Mouse (Mus musculus): Measurements from ENCODE around the gene Mgst2. TPM values are rescaled to one million over a fixed set of nuclear protein-coding genes. Genes with fewer than 3 reads are reported as not detected.

Gene Mgst2
- 3.6 TPM for polyA plus RNA-seq (2012; fragmentation: generic; extraction: Trizol)
- long read RNA-seq, experiment 1, transcript Mgst2-201 (5 exons, 603 nt), result major isoform, 9 of 12 reads
- long read RNA-seq, experiment 1, partial matches to known transcripts, result 0 of 12 reads
- long read RNA-seq, experiment 1, other reads (novel, unspliced or antisense), result 1 of 12 reads
- long read RNA-seq, experiment 2, partial matches to known transcripts, result 0 of 1 reads
- long read RNA-seq, experiment 2, other reads (novel, unspliced or antisense), result 1 of 1 reads

- H3K79me2 ChIP-seq (ENCODE audit: control insufficient read depth, insufficient read depth), result no peaks in the 10 kb centered on the region
- H3ac ChIP-seq (ENCODE audit: control insufficient read depth, insufficient read length, low read depth), result no peak within 1 kb of the TSS
- H3K27me3 ChIP-seq (ENCODE audit: control insufficient read depth, insufficient read depth, insufficient read length), result no peaks in the 10 kb centered on the region
- H3K4me3 ChIP-seq (ENCODE audit: insufficient read depth, poor library complexity, severe bottlenecking), result no peak within 1 kb of the TSS
- no peaks in the 10 kb centered on the region for H3K36me3 ChIP-seq (ENCODE audit: control insufficient read depth, insufficient read depth)
- TF ChIP-seq MYOD1 (IDR thresholded peaks at IDR 0.05; ENCODE audit: control insufficient read depth, insufficient read length, low read depth) (no peak), MAX (IDR thresholded peaks at IDR 0.05) (no peak), FOSL1 (IDR thresholded peaks at IDR 0.05; ENCODE audit: insufficient read depth, low read length, poor library complexity, severe bottlenecking) (no peak), CEBPB (IDR thresholded peaks at IDR 0.05; ENCODE audit: low read depth) (no peak), USF1 (IDR thresholded peaks at IDR 0.05; ENCODE audit: low read depth) (no peak), MYOG (IDR thresholded peaks at IDR 0.05; ENCODE audit: control insufficient read depth, extremely low read depth, insufficient read length) (no peak), CTCF (IDR thresholded peaks at IDR 0.05; ENCODE audit: control insufficient read depth, insufficient read depth, insufficient read length) (no peak)
- no peaks in the 10 kb centered on the region for H3K79me3 ChIP-seq (ENCODE audit: low read depth)
These were observed at the start of gene Mgst2 for GRCm38 (mm10) chr3:51660060-51660459. TSS of gene Mgst2 (plus strand) at chr3:51660360.

GRCm38 (mm10) chr3:51611972-51612371 is 48.2 kb upstream of the Mgst2 start:
- Histone ChIP-seq H3ac (ENCODE audit: control insufficient read depth, insufficient read length, low read depth) (no peak overlapping the region), H3K4me3 (ENCODE audit: insufficient read depth, poor library complexity, severe bottlenecking) (no peak overlapping the region), H3K27me3 (ENCODE audit: control insufficient read depth, insufficient read depth, insufficient read length) (no peaks in the 10 kb centered on the region), H3K79me3 (ENCODE audit: low read depth) (no peaks in the 10 kb centered on the region), H3K36me3 (ENCODE audit: control insufficient read depth, insufficient read depth) (no peaks in the 10 kb centered on the region), H3K79me2 (ENCODE audit: control insufficient read depth, insufficient read depth) (no peaks in the 10 kb centered on the region)
- TF ChIP-seq MYOG (IDR thresholded peaks at IDR 0.05; ENCODE audit: control insufficient read depth, extremely low read depth, insufficient read length), result no peak

DNA sequence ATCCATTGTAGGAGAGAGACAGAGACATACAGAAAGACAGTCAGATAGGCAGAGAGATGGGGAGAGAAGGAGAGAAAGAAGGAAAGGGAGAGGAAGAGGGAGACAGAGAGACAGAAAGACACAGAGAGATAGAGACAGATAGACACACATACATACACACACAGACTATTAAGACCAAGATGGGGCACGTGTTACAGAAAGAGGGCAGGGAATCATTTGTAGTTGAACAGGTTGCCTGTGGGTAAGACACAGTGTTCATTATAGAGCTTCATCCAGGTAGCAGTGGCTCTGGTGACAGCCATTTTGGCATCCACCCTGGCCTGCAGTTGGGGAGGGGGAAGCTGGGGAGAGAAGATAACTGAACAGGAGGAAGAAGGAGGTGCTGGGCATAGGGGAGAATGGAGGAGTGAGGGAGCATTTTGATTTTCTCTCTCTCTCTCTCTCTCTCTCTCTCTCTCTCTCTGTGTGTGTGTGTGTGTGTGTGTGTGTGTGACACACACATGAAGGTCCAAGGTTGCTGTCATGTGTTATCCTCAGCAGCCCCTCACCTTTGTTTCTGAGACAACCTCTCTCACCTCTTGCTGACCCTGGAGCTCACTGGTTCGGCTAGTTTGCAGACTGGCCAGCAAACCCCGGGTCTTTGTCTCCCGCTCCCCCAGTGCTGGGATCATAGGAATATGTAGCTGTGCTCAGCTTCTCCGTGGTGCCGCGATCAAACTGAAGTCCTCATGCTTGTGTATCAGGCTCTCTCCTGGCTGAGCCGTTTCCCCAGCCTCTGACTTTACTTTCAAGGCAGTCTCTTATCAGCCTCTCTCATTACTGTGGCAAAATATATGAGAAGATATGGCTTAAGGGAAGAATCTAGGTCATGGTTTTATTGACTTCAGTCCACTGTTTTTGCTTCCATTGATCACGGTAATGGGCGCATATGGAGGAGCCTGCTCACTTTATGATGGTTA is 47.5 kb upstream of the Mgst2 start:
- no peaks in the 10 kb centered on the region for H3K36me3 ChIP-seq (ENCODE audit: control insufficient read depth, insufficient read depth)
- no peaks in the 10 kb centered on the region for H3K79me2 ChIP-seq (ENCODE audit: control insufficient read depth, insufficient read depth)
- no peak overlapping the region for H3ac ChIP-seq (ENCODE audit: control insufficient read depth, insufficient read length, low read depth)
- no peaks in the 10 kb centered on the region for H3K79me3 ChIP-seq (ENCODE audit: low read depth)
- TF ChIP-seq MYOD1 (IDR thresholded peaks at IDR 0.05; ENCODE audit: control insufficient read depth, insufficient read length, low read depth), result no peak
- no peak overlapping the region for H3K4me3 ChIP-seq (ENCODE audit: insufficient read depth, poor library complexity, severe bottlenecking)
- H3K27me3 ChIP-seq (ENCODE audit: control insufficient read depth, insufficient read depth, insufficient read length), result no peaks in the 10 kb centered on the region

- H3K36me3 ChIP-seq (ENCODE audit: control insufficient read depth, insufficient read depth), result no peaks in the 10 kb centered on the region
- no peaks in the 10 kb centered on the region for H3K79me2 ChIP-seq (ENCODE audit: control insufficient read depth, insufficient read depth)
- H3ac ChIP-seq (ENCODE audit: control insufficient read depth, insufficient read length, low read depth), result no peak overlapping the region
- H3K4me3 ChIP-seq (ENCODE audit: insufficient read depth, poor library complexity, severe bottlenecking), result no peak overlapping the region
- no peaks in the 10 kb centered on the region for H3K79me3 ChIP-seq (ENCODE audit: low read depth)
- no peaks in the 10 kb centered on the region for H3K27me3 ChIP-seq (ENCODE audit: control insufficient read depth, insufficient read depth, insufficient read length)
- TF ChIP-seq USF1 (IDR thresholded peaks at IDR 0.05; ENCODE audit: low read depth) (no peak), CEBPB (IDR thresholded peaks at IDR 0.05; ENCODE audit: low read depth) (no peak), MYOD1 (IDR thresholded peaks at IDR 0.05; ENCODE audit: control insufficient read depth, insufficient read length, low read depth) (no peak), MAX (IDR thresholded peaks at IDR 0.05) (no peak)
These were observed 45.9 kb upstream of the Mgst2 start for GRCm38 (mm10) chr3:51614278-51614677.

- no peaks in the 10 kb centered on the region for H3K79me2 ChIP-seq (ENCODE audit: control insufficient read depth, insufficient read depth)
- H3K27me3 ChIP-seq (ENCODE audit: control insufficient read depth, insufficient read depth, insufficient read length), result peaks cover 11% of the 10 kb centered on the region
- H3K36me3 ChIP-seq (ENCODE audit: control insufficient read depth, insufficient read depth), result no peaks in the 10 kb centered on the region
- TF ChIP-seq USF1 (IDR thresholded peaks at IDR 0.05; ENCODE audit: low read depth) (no peak), MAX (IDR thresholded peaks at IDR 0.05) (no peak), MYOD1 (IDR thresholded peaks at IDR 0.05; ENCODE audit: control insufficient read depth, insufficient read length, low read depth) (no peak), FOSL1 (IDR thresholded peaks at IDR 0.05; ENCODE audit: insufficient read depth, low read length, poor library complexity, severe bottlenecking) (no peak)
- no peak overlapping the region for H3ac ChIP-seq (ENCODE audit: control insufficient read depth, insufficient read length, low read depth)
- no peaks in the 10 kb centered on the region for H3K79me3 ChIP-seq (ENCODE audit: low read depth)
- H3K4me3 ChIP-seq (ENCODE audit: insufficient read depth, poor library complexity, severe bottlenecking), result no peak overlapping the region
These were observed 36.2 kb upstream of the Mgst2 start for GRCm38 (mm10) chr3:51623956-51624355.

DNA sequence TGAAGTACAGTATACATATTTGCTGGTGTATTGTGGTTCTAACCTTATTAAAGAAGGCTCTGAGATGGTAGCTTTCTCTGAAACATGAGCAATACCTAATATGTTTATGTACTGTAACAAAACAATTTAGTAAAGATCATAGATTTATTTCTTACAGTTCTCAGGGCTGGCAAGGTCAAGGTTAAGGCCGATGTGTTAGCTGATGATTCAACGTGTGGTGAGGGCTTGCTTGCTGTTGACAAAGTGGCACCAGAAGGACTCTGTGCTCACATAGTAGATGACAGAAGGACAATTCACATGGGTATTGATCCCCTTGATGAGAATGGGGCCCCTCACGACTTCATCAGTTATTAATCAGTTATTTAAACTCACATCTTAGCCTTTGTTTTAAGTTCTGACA is 32.4 kb upstream of the Mgst2 start:
- no peak for TF ChIP-seq CTCF (IDR thresholded peaks at IDR 0.05; ENCODE audit: control insufficient read depth, insufficient read depth, insufficient read length)
- TF ChIP-seq MYOG (IDR thresholded peaks at IDR 0.05; ENCODE audit: control insufficient read depth, extremely low read depth, insufficient read length), result no peak
- TF ChIP-seq MYOD1 (IDR thresholded peaks at IDR 0.05; ENCODE audit: control insufficient read depth, insufficient read length, low read depth), result no peak
- no peak for TF ChIP-seq USF1 (IDR thresholded peaks at IDR 0.05; ENCODE audit: low read depth)
- TF ChIP-seq FOSL1 (IDR thresholded peaks at IDR 0.05; ENCODE audit: insufficient read depth, low read length, poor library complexity, severe bottlenecking), result no peak
- no peak for TF ChIP-seq CEBPB (IDR thresholded peaks at IDR 0.05; ENCODE audit: low read depth)
- no peak for TF ChIP-seq MAX (IDR thresholded peaks at IDR 0.05)
- H3K27me3 ChIP-seq (ENCODE audit: control insufficient read depth, insufficient read depth, insufficient read length), result peaks cover 15% of the 10 kb centered on the region

More for the DNA sequence above, 32.4 kb upstream of the Mgst2 start:
- Histone ChIP-seq H3K79me2 (ENCODE audit: control insufficient read depth, insufficient read depth) (no peaks in the 10 kb centered on the region), H3K36me3 (ENCODE audit: control insufficient read depth, insufficient read depth) (no peaks in the 10 kb centered on the region), H3K4me3 (ENCODE audit: insufficient read depth, poor library complexity, severe bottlenecking) (no peak overlapping the region), H3ac (ENCODE audit: control insufficient read depth, insufficient read length, low read depth) (no peak overlapping the region), H3K79me3 (ENCODE audit: low read depth) (no peaks in the 10 kb centered on the region)
